Mouse (Mus musculus) small intestine, adult 2 months (tissue): ENCODE data around the gene Tarbp1. TPM values are rescaled to one million over a fixed set of nuclear protein-coding genes. Genes with fewer than 3 reads are reported as not detected.
A peak's percentile ranks its signal among the peaks of the same experiment; 100 is the strongest.

Source experiments
- H3K27ac ChIP-seq: fragments of 200-500 bp; 2 replicates; pipeline ENCODE4 v1.5.1; 2012; ENCODE audit warnings: low read depth, low read length, control low read depth, inconsistent platforms; ENCODE audit not compliant: insufficient read depth
- H3K27me3 ChIP-seq: fragments of 200-500 bp; 2 replicates; pipeline ENCODE4 v1.6.1; 2012; ENCODE audit warnings: mild to moderate bottlenecking, moderate library complexity, low read length, inconsistent platforms; ENCODE audit not compliant: control insufficient read depth, insufficient read depth
- H3K36me3 ChIP-seq: fragments of 200-500 bp; 2 replicates; pipeline ENCODE4 v1.6.1; 2012; ENCODE audit warnings: mild to moderate bottlenecking, low read length, control low read depth, inconsistent platforms; ENCODE audit not compliant: control insufficient read depth, insufficient read depth
- H3K4me1 ChIP-seq: fragments of 200-500 bp; 2 replicates; pipeline ENCODE4 v1.6.1; 2012; ENCODE audit warnings: low read length, inconsistent platforms, mixed read lengths; ENCODE audit not compliant: control insufficient read depth, insufficient read depth, insufficient read length
- H3K4me3 ChIP-seq: fragments of 200-500 bp; 2 replicates; pipeline ENCODE4 v1.5.1; 2012; ENCODE audit warnings: low read depth, mild to moderate bottlenecking, control low read depth, inconsistent platforms, low read length, moderate library complexity
- CTCF ChIP-seq: fragments of 200-500 bp; IDR thresholded peaks from 2 replicates; pipeline ENCODE4 v1.5.1; 2012; ENCODE audit warnings: low read depth, mild to moderate bottlenecking, control low read depth, inconsistent platforms, low read length, moderate library complexity, mixed read lengths; ENCODE audit not compliant: insufficient replicate concordance, insufficient read length; ENCODE audit errors: extremely low read depth
- POLR2A ChIP-seq: fragments of 200-500 bp; IDR thresholded peaks from 2 replicates; pipeline ENCODE4 v1.6.1; 2012; ENCODE audit warnings: low read depth, mild to moderate bottlenecking, control low read depth, inconsistent platforms, low read length, moderate library complexity
- WGBS: fragments of 180-500 bp; shearing (Covaris S2); methylation state at CpG from one replicate; pipeline ENCODE4 v1.1.7; 2018; 5-methylcytosine and 5-hydroxymethylcytosine counted together
- polyA plus RNA-seq: library from polyadenylated mRNA; depleted of rRNA; stranded (reverse); fragments of >200 nt; gene quantifications from 2 replicates; pipeline ENCODE4 v1.2.3, GENCODE M21; 2012

Tarbp1 gene
- polyA plus RNA-seq, 1 experiment: 1.3 TPM

DNA sequence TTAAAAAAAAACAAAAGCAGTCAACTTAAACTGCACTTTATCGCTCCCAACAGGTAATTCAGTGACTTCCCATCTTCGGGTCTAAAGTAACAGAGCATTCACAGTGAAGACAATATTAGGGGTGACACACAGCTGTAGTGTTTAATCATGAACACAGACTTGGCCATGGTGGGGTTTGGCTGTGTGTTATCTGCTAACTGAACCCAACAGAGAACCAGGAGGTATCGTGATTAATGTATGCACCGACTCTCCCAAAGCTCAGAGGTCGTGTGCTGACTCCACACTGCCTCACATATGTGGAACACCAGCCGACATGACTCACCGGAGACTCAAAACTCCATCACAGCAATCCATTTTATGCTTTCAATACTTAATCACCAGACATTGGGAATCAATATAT, 13.1 kb downstream of the Tarbp1 start:
- no peak for TF ChIP-seq CTCF
- no peak for TF ChIP-seq POLR2A
- H3K4me1 ChIP-seq: no peaks in the 10 kb centered on the region
- no peaks in the 10 kb centered on the region for H3K27me3 ChIP-seq
- H3K36me3 ChIP-seq: peaks cover 16% of the 10 kb centered on the region; the same call in 1 of the 2 replicates
- H3K4me3 ChIP-seq: no peak overlapping the region
- H3K27ac ChIP-seq: no peak overlapping the region
- WGBS: 66% methylated on average over 7 of the region's 7 CpGs

GRCm38 (mm10) chr8:126460274-126460673, 14.6 kb downstream of the Tarbp1 start:
- WGBS: 52% methylated on average over 3 of the region's 3 CpGs
- H3K27me3 ChIP-seq: no peaks in the 10 kb centered on the region
- H3K4me1 ChIP-seq: no peaks in the 10 kb centered on the region
- TF ChIP-seq POLR2A (no peak), CTCF (peak; percentile 68; the same call in 1 of the 2 replicates)
- no peak overlapping the region for H3K27ac ChIP-seq
- H3K36me3 ChIP-seq: peaks cover 17% of the 10 kb centered on the region
- H3K4me3 ChIP-seq: no peak overlapping the region

DNA sequence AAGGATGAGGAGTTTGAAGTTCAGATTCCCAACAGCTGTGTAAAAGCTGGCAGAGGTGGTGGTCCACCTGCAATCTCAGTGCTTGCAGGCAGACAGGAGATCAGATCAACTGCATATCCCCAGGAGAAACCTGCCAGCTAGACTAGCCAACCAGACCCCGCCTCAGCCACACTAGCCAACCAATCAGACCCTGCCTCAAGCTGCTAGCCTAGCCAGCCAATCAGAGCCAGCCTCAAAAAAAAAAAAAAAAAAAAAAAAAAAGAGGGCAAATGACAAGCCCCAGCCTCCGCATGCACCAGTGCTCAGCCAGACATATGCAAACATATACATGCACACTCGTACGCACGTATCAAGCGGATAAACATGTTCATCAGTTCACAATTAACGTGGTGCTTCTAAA, 19.5 kb downstream of the Tarbp1 start:
- no peak overlapping the region for H3K27ac ChIP-seq
- H3K36me3 ChIP-seq: peaks cover 24% of the 10 kb centered on the region
- no peaks in the 10 kb centered on the region for H3K27me3 ChIP-seq
- H3K4me3 ChIP-seq: no peak overlapping the region
- WGBS: 94% methylated on average over 7 of the region's 7 CpGs
- TF ChIP-seq CTCF (no peak), POLR2A (no peak)
- no peaks in the 10 kb centered on the region for H3K4me1 ChIP-seq

DNA sequence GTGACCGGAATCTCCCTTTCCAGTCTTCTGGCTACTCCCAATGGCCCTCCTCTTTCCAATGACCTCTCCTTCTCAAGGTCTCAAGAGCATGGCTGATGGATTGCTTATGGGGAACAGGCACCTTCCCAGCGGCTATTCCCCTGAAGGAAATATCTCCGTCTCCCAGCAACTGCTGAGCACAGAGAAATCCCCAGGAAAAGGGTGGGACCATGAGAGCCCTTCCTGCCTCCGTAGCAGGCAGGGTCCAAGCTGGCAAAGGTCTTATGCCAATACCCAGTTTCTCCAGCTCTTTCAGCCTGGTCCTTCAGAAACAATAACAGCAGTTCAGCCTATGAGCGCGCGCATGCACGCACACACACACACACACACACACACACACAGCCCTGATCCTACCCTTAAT, 23.7 kb downstream of the Tarbp1 start:
- H3K36me3 ChIP-seq: peaks cover 39% of the 10 kb centered on the region
- no peak overlapping the region for H3K27ac ChIP-seq
- H3K4me1 ChIP-seq: no peaks in the 10 kb centered on the region
- TF ChIP-seq CTCF: no peak
- no peak for TF ChIP-seq POLR2A
- H3K27me3 ChIP-seq: no peaks in the 10 kb centered on the region
- WGBS: 82% methylated on average over 8 of the region's 8 CpGs
- no peak overlapping the region for H3K4me3 ChIP-seq

- 70% methylated on average over 2 of the region's 2 CpGs for WGBS
- no peak for TF ChIP-seq CTCF
- TF ChIP-seq POLR2A: no peak
- no peak overlapping the region for H3K4me3 ChIP-seq
- no peaks in the 10 kb centered on the region for H3K4me1 ChIP-seq
- H3K27me3 ChIP-seq: no peaks in the 10 kb centered on the region
- no peak overlapping the region for H3K27ac ChIP-seq
- H3K36me3 ChIP-seq: peaks cover 12% of the 10 kb centered on the region
These were observed 35.9 kb downstream of the Tarbp1 start for GRCm38 (mm10) chr8:126438937-126439336.

- H3K36me3 ChIP-seq: peaks cover 25% of the 10 kb centered on the region
- no peaks in the 10 kb centered on the region for H3K4me1 ChIP-seq
- H3K27ac ChIP-seq: no peak overlapping the region
- H3K4me3 ChIP-seq: no peak overlapping the region
- WGBS: 86% methylated on average over 7 of the region's 7 CpGs
- no peak for TF ChIP-seq POLR2A
- TF ChIP-seq CTCF: 0 out of 2 replicates have a peak, but pooled peaks have one; percentile 4
- no peaks in the 10 kb centered on the region for H3K27me3 ChIP-seq
These were observed 41.0 kb downstream of the Tarbp1 start for GRCm38 (mm10) chr8:126433827-126434226.

DNA sequence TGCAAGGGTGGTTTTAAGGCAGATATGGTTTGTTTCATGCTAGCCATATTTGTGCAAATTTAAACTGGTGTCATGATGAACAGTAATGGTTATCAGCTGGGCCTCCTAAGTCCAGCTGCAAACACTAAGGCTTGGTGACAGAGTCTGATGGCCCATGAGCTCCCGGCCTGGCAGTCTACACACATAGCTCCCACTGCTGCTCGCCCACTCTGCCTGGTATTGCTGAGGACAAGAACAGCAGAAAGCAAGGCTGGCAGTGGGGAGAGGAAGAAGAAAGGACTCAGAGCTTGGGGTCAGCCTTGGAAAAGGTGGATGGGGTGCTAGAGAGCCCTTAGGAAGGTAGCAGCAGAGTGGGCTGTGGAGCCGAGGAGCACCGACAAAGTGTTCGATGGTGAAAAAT, 45.2 kb downstream of the Tarbp1 start:
- WGBS: 92% methylated on average over 5 of the region's 5 CpGs
- H3K4me3 ChIP-seq: no peak overlapping the region
- H3K27ac ChIP-seq: no peak overlapping the region
- no peaks in the 10 kb centered on the region for H3K27me3 ChIP-seq
- peaks cover 49% of the 10 kb centered on the region for H3K36me3 ChIP-seq
- TF ChIP-seq POLR2A (no peak), CTCF (no peak)
- no peaks in the 10 kb centered on the region for H3K4me1 ChIP-seq
